Mouse (Mus musculus) CD4-positive naive resting alpha-beta T cell, adult 76 days (primary cell): ENCODE measurements around the gene Krt83. TPM values are rescaled to one million over a fixed set of nuclear protein-coding genes. Genes with fewer than 3 reads are reported as not detected.

ENCODE experiments used
- total RNA-seq: library from RNA; stranded (reverse); gene quantifications from one replicate; pipeline ENCODE4 v1.2.4, GENCODE M21; 2023

The Krt83 gene
- not detected for total RNA-seq

DNA sequence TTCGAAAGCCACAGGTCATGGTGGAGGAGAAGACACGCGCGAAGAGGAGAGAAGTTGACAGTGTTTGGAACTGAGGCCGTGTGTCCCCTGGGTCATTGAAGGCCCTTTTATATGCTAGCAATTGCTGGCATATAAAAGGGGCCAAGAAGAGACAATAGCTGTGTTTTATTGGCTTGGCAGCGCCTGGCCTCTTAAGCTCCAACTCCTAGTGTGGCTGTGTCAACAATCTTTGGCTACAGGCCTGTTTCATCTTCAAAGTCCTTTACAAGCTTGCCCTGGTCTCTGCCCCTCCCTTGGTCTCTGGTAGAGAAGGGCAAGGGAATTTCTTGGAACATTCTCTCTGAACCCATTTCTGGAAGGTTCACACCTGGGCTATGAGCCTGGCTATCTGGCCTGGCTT is at the start of gene Krt83:
Gene Krt83 (minus strand): TSS at position 82 of the 400 bp plus-strand sequence.

DNA sequence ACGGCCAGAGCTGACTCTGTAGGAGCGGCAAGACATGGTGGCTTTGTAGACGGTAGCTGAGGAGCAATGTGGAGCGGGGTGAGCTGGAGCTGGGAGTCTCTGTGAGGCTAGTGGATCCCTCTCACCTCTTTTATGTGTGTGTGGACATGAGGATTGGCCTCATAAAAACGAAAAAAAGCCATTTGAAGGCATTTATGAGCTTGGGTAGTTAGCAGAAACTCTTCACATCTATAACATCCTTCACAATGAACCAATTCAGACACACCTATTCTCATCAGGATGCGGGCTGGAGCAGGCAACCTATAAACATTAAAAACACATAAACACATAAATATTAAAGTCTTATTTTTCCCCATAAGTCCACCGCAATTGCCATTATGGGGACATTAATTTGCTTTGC is 41.4 kb upstream of the Krt83 start, which contains the start of gene Krt84:
Gene Krt84 (minus strand): TSS at position 101 of the 400 bp plus-strand sequence.

DNA sequence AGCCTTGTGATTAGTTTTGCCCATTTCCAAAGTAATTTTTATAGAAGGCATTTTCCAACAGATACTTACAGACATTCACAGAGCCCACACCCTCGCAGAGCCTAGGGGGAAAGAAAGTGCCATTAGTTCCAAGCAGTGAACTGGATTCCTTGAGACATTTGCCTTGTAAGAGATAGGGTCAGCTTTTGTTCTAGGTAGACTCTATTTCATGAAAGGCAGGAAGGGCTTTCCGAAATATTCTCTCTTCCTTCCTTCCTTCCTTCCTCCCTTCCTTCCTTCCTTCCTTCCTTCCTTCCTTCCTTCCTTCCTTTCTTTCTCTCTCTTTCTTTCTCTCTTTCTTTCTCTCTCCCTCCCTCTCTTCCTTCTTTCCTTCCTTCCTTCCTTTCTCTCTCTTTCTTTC is 25.8 kb upstream of the Krt83 start, which contains the start of gene Gm49425:
Gene Gm49425 (minus strand): TSS at position 101 of the 400 bp plus-strand sequence.

DNA sequence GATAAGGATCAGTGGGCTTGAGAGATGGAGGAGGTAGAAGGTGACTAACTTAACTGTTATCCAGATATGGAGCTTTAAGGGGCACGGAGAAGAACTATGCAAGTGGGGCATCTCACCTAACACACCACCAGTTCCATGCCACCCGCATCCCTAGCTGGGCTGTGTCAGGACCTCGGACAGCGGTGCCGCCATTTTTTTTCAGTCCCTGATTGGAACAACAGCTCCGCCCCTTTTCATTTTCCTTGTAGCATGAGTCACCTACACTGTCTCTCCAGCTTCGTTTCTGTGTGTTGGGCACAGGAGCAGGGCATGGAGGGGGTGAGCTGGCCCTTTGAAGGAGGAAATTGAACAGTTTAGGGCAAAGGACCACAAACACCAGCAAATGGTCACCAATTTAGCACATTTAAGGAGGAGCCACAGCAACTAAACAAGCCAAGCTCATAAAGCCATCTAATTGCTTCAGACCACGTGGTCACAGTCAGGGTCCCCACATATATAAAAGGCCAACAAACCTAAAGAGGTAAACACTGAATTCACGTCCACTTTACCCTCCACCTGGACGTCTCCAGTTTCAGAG is 18.3 kb downstream of the Krt83 start, which contains the start of gene Krt86:
Gene Krt86 (plus strand): TSS at position 527 of the 577 bp plus-strand sequence.

DNA sequence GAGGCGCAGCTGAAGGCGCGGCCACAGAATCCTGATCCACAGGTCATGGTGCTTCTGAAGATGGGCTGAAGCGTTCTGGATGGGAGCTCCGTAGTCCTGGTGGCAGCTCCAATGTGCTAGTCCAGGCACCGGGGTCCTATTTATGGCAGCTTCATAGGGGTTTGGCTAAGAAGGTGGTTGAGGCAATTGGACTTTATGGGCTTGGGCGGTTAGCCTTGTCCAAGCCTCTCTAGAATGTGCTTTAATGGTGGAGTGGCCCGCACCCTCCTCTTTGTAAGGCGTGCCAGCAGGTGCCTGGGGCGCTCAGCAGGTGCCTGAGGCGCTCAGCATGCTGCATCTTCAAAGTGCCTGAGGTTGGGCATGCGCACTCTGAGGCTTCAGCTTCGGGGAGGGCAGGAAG is 27.7 kb downstream of the Krt83 start, which contains the start of gene Krt81:
Gene Krt81 (minus strand): TSS at position 101 of the 400 bp plus-strand sequence.

DNA sequence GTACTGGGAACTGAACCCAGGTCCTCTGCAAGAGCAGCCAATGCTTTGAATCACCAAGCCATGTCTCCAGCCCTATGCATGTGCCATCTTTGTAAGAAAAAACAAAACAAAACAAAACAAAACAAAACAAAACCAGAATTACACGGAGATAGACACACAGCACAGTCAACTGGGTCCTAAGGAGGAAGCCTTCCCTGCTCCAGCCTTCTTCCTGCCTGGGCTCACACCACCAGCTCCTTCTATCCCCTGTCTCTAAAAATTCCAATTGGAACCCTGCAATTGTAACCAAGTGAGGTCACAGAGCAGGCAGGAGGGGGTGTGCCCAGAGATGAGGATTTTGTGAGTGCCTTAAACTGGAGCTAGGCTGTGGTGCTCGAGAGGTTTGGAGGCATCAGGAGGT is 43.9 kb downstream of the Krt83 start, which contains the start of gene Krt88:
Gene Krt88 (plus strand): TSS at position 301 of the 400 bp plus-strand sequence.

DNA sequence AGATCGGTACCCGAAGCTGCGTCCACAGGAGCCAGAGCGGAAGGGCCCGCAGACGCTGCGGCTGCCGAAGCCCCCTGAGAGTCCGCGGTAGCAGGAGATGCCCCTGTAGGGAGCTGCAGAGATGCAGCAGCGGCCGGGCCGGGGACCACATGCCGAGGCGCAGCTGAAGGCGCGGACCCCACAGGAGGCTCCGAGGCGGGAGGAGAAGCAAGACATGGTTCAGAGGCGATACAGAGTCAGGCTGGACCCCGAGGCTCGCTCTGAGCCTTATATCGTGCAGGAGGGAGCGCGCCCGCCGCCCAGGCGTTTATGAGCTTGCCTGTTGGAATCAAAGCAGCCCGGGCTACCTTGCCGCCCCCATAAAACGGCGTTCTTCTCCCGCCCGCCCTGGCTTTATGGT is 52.8 kb downstream of the Krt83 start, which contains the start of gene Krt87:
Gene Krt87 (minus strand): TSS at position 250 of the 400 bp plus-strand sequence.

Other genes with a start within 250 kb of the Krt83 start
- 353 TPM for gene Nr4a1, start 237.2 kb downstream of the Krt83 start, total RNA-seq
- 72.6 TPM for gene Atg101, start 207.2 kb downstream of the Krt83 start, total RNA-seq
- gene 6030408B16Rik, start 198.3 kb downstream of the Krt83 start, total RNA-seq, result 1.2 TPM
- gene Krt80, start 121.3 kb downstream of the Krt83 start, total RNA-seq, result 1.6 TPM
- gene Krt7, start 80.5 kb downstream of the Krt83 start, total RNA-seq, result not detected
- not detected for gene Krt87, start 52.7 kb downstream of the Krt83 start, total RNA-seq
- gene Krt88, start 43.8 kb downstream of the Krt83 start, total RNA-seq, result not detected
- not detected for gene Krt81, start 27.8 kb downstream of the Krt83 start, total RNA-seq
- not detected for gene Krt86, start 18.0 kb downstream of the Krt83 start, total RNA-seq
- gene Gm49425, start 25.7 kb upstream of the Krt83 start, total RNA-seq, result not detected
- not detected for gene Krt84, start 41.3 kb upstream of the Krt83 start, total RNA-seq
- not detected for gene Krt82, start 59.2 kb upstream of the Krt83 start, total RNA-seq
- gene Krt90, start 71.4 kb upstream of the Krt83 start, total RNA-seq, result not detected
- not detected for gene Krt75, start 82.4 kb upstream of the Krt83 start, total RNA-seq
- not detected for gene Gm5414, start 136.7 kb upstream of the Krt83 start, total RNA-seq
- gene Gm5478, start 155.9 kb upstream of the Krt83 start, total RNA-seq, result not detected
- not detected for gene Krt6b, start 188.8 kb upstream of the Krt83 start, total RNA-seq
- not detected for gene Krt6a, start 202.8 kb upstream of the Krt83 start, total RNA-seq
- gene Krt5, start 221.4 kb upstream of the Krt83 start, total RNA-seq, result not detected